Mouse (Mus musculus) kidney, postnatal 25 days (tissue): ENCODE measurements around the gene Dcun1d4.

ENCODE experiments used
- DNase-seq, 2 experiments: peaks; one replicate each; pipeline ENCODE4 v3.0.0; 2021; ENCODE audit warnings: mixed read lengths in 2 of 2

Dcun1d4 gene

GRCm38 (mm10) chr5:73500867-73501440 lies 20.2 kb downstream of the Dcun1d4 start:
- DNase-seq, result peak; percentile 72 to 77

GRCm38 (mm10) chr5:73502422-73502821 lies 21.6 kb downstream of the Dcun1d4 start:
- no peak for DNase-seq

- peak in 1 of 2 experiments; percentile 53 for DNase-seq
These were observed 22.4 kb downstream of the Dcun1d4 start for GRCm38 (mm10) chr5:73503015-73503757.

GRCm38 (mm10) chr5:73511074-73511473 lies 30.3 kb downstream of the Dcun1d4 start:
- peak in 1 of 2 experiments; percentile 16 for DNase-seq

- DNase-seq, result no peak
These were observed 31.4 kb downstream of the Dcun1d4 start for GRCm38 (mm10) chr5:73512241-73512640.

- peak; percentile 65 to 87 for DNase-seq
These were observed 31.9 kb downstream of the Dcun1d4 start for GRCm38 (mm10) chr5:73512661-73513060.

GRCm38 (mm10) chr5:73514202-73514601 lies 33.4 kb downstream of the Dcun1d4 start:
- DNase-seq, result no peak

GRCm38 (mm10) chr5:73517299-73517698 lies 36.5 kb downstream of the Dcun1d4 start:
- DNase-seq, result peak in 1 of 2 experiments; percentile 36

GRCm38 (mm10) chr5:73518424-73519211 lies 37.8 kb downstream of the Dcun1d4 start:
- peak in 1 of 2 experiments; percentile 19 for DNase-seq

GRCm38 (mm10) chr5:73520787-73521186 lies 40.0 kb downstream of the Dcun1d4 start:
- no peak for DNase-seq

- peak in 1 of 2 experiments; percentile 17 for DNase-seq
These were observed 42.4 kb downstream of the Dcun1d4 start for GRCm38 (mm10) chr5:73523227-73523626.

GRCm38 (mm10) chr5:73524300-73525000 lies 43.6 kb downstream of the Dcun1d4 start:
- DNase-seq, result peak in 1 of 2 experiments; percentile 15

- no peak for DNase-seq
These were observed 51.4 kb downstream of the Dcun1d4 start for GRCm38 (mm10) chr5:73532222-73532621.

GRCm38 (mm10) chr5:73532879-73533278 lies 52.1 kb downstream of the Dcun1d4 start:
- DNase-seq, result no peak

GRCm38 (mm10) chr5:73537669-73538068 lies 56.9 kb downstream of the Dcun1d4 start:
- DNase-seq, result no peak

- peak; percentile 41 to 67 for DNase-seq
These were observed 57.9 kb downstream of the Dcun1d4 start for GRCm38 (mm10) chr5:73538586-73539298.

GRCm38 (mm10) chr5:73539848-73540510 lies 59.2 kb downstream of the Dcun1d4 start:
- DNase-seq, result peak; percentile 69 to 80

GRCm38 (mm10) chr5:73540511-73540871 lies 59.7 kb downstream of the Dcun1d4 start:
- no peak for DNase-seq

- DNase-seq, result peak; percentile 53 to 59
These were observed 63.4 kb downstream of the Dcun1d4 start for GRCm38 (mm10) chr5:73544111-73544753.

GRCm38 (mm10) chr5:73545641-73546040 lies 64.8 kb downstream of the Dcun1d4 start:
- peak in 1 of 2 experiments; percentile 66 for DNase-seq

GRCm38 (mm10) chr5:73547252-73547651 lies 66.5 kb downstream of the Dcun1d4 start:
- no peak for DNase-seq
